Mouse (Mus musculus) liver, adult 2 months (tissue): Measurements from ENCODE around the gene Dvl2. TPM values are rescaled to one million over a fixed set of nuclear protein-coding genes. Genes with fewer than 3 reads are reported as not detected.

Experiments used
- DNase-seq: peaks from one replicate; pipeline ENCODE4 v3.0.0-alpha.2; 2011; ENCODE audit warnings: low read depth, low spot score; ENCODE audit errors: extremely low read depth
- H3K27ac ChIP-seq: fragments of 200-500 bp; replicated peaks from 2 replicates; pipeline ENCODE4 v1.5.1; 2012; ENCODE audit warnings: low read depth, mild to moderate bottlenecking, control low read depth, inconsistent platforms, low read length; ENCODE audit not compliant: insufficient read depth
- H3K27me3 ChIP-seq: fragments of 200-500 bp; 2 replicates; pipeline ENCODE4 v1.6.1; 2012; ENCODE audit warnings: mild to moderate bottlenecking, moderate library complexity, low read length, inconsistent platforms; ENCODE audit not compliant: control insufficient read depth, insufficient read depth
- H3K36me3 ChIP-seq: fragments of 200-500 bp; 2 replicates; pipeline ENCODE4 v1.6.1; 2012; ENCODE audit warnings: low read length, inconsistent platforms; ENCODE audit not compliant: control insufficient read depth, insufficient read depth
- H3K4me1 ChIP-seq: fragments of 200-500 bp; 2 replicates; pipeline ENCODE4 v1.6.1; 2011; ENCODE audit warnings: low read length; ENCODE audit not compliant: control insufficient read depth, insufficient read depth
- H3K4me3 ChIP-seq: fragments of 200-500 bp; 2 replicates; pipeline ENCODE4 v1.5.1; 2011; ENCODE audit warnings: low read depth, mild to moderate bottlenecking, control low read depth, low read length, moderate library complexity; ENCODE audit not compliant: insufficient read depth
- H3K79me2 ChIP-seq: fragments of 200-500 bp; 2 replicates; pipeline ENCODE4 v1.6.1; 2012; ENCODE audit warnings: inconsistent platforms, mild to moderate bottlenecking, low read length, moderate library complexity; ENCODE audit not compliant: control insufficient read depth, insufficient read depth
- H3K9ac ChIP-seq: fragments of 200-500 bp; 2 replicates; pipeline ENCODE4 v1.6.1; 2012; ENCODE audit warnings: low read depth, mild to moderate bottlenecking, control low read depth, inconsistent platforms, low read length
- CTCF ChIP-seq: fragments of 200-500 bp; IDR thresholded peaks from 2 replicates; pipeline ENCODE4 v1.5.1; 2011; ENCODE audit warnings: low read depth, low read length, control low read depth
- POLR2A ChIP-seq: fragments of 200-500 bp; IDR thresholded peaks from 2 replicates; pipeline ENCODE4 v1.6.1; 2011; ENCODE audit warnings: low read length, control low read depth; ENCODE audit not compliant: insufficient read depth; ENCODE audit errors: extremely low read depth
- WGBS: fragments of 180-500 bp; shearing (Covaris S2); methylation state at CpG from one replicate; pipeline ENCODE4 v1.1.7; 2018; 5-methylcytosine and 5-hydroxymethylcytosine counted together
- polyA plus RNA-seq: library from polyadenylated mRNA; depleted of rRNA; stranded (reverse); fragments of >200 nt; gene quantifications from 2 replicates; pipeline ENCODE4 v1.2.3, GENCODE M21; 2012
- total RNA-seq: library from RNA; depleted of rRNA; stranded (reverse); fragments of >200 nt; gene quantifications from 2 replicates; pipeline ENCODE4 v1.2.3, GENCODE M21; 2014

Gene Dvl2
- total and polyA plus RNA-seq, 2 experiments, result 2.8 to 4.5 TPM

GRCm38 (mm10) chr11:69983377-69983776 is 17.0 kb upstream of the Dvl2 start:
- no peak overlapping the region for H3K4me3 ChIP-seq
- H3K36me3 ChIP-seq, result peaks cover 23% of the 10 kb centered on the region
- H3K79me2 ChIP-seq, result peaks cover 16% of the 10 kb centered on the region; the same call in 1 of the 2 replicates
- 70% methylated on average over 4 of the region's 4 CpGs for WGBS
- no peak for DNase-seq
- H3K4me1 ChIP-seq, result peaks cover 19% of the 10 kb centered on the region; the same call in 1 of the 2 replicates
- no peak overlapping the region for H3K27ac ChIP-seq
- no peak overlapping the region for H3K9ac ChIP-seq
- no peaks in the 10 kb centered on the region for H3K27me3 ChIP-seq
- TF ChIP-seq CTCF, result no peak
- no peak for TF ChIP-seq POLR2A

- Histone ChIP-seq H3K27me3 (no peaks in the 10 kb centered on the region), H3K27ac (no peak overlapping the region), H3K79me2 (peaks cover 16% of the 10 kb centered on the region; the same call in 1 of the 2 replicates), H3K36me3 (peaks cover 31% of the 10 kb centered on the region), H3K4me3 (no peak overlapping the region), H3K4me1 (peaks cover 19% of the 10 kb centered on the region; the same call in 1 of the 2 replicates), H3K9ac (no peak overlapping the region)
- TF ChIP-seq CTCF (no peak), POLR2A (no peak)
- no peak for DNase-seq
- 94% methylated on average over 8 of the region's 8 CpGs for WGBS
Observed at GRCm38 (mm10) chr11:69984431-69984830, 16.0 kb upstream of the Dvl2 start.

- H3K27me3 ChIP-seq, result no peaks in the 10 kb centered on the region
- H3K27ac ChIP-seq, result 0 out of 2 replicates have a peak overlapping the region, but pooled peaks have one; percentile 2
Observed at GRCm38 (mm10) chr11:69989949-69990348, 10.4 kb upstream of the Dvl2 start.

GRCm38 (mm10) chr11:69990850-69991691 is 9.3 kb upstream of the Dvl2 start, which contains the start of gene Gabarap:
Gene Gabarap (plus strand): TSS chr11:69991143.
- H3K4me3 ChIP-seq, result peak within 1 kb of the TSS; percentile 97
- H3K27me3 ChIP-seq, result no peaks in the 10 kb centered on the region
- peak within 1 kb of the TSS; percentile 96 for H3K9ac ChIP-seq
- peaks cover 28% of the 10 kb centered on the region for H3K36me3 ChIP-seq
- peak within 1 kb of the TSS; percentile 95 for H3K27ac ChIP-seq
- 0 out of 2 replicates have a peak, but pooled peaks have one; percentile 11 for TF ChIP-seq CTCF
- peak; percentile 32; the same call in 1 of the 2 replicates for TF ChIP-seq POLR2A
- peaks cover 10% of the 10 kb centered on the region; the same call in 1 of the 2 replicates for H3K79me2 ChIP-seq
- peak; percentile 96 for DNase-seq
- WGBS, result under 1% methylated on average over 40 of the region's 40 CpGs
- H3K4me1 ChIP-seq, result peaks cover 5% of the 10 kb centered on the region; the same call in 1 of the 2 replicates

More at GRCm38 (mm10) chr11:69989949-69990348, 10.4 kb upstream of the Dvl2 start:
- H3K36me3 ChIP-seq, result peaks cover 32% of the 10 kb centered on the region
- peaks cover 5% of the 10 kb centered on the region; the same call in 1 of the 2 replicates for H3K4me1 ChIP-seq
- no peak for DNase-seq
- TF ChIP-seq CTCF, result no peak
- TF ChIP-seq POLR2A, result no peak
- no peak overlapping the region for H3K9ac ChIP-seq
- no peak overlapping the region for H3K4me3 ChIP-seq
- H3K79me2 ChIP-seq, result peaks cover 6% of the 10 kb centered on the region; the same call in 1 of the 2 replicates
- WGBS, result 96% methylated on average over 8 of the region's 8 CpGs

- 0% methylated on average over 15 of the region's 15 CpGs for WGBS
- H3K36me3 ChIP-seq, result peaks cover 24% of the 10 kb centered on the region
- H3K27ac ChIP-seq, result peak overlapping the region; percentile 94
- TF ChIP-seq CTCF (no peak), POLR2A (no peak)
- no peaks in the 10 kb centered on the region for H3K27me3 ChIP-seq
- H3K79me2 ChIP-seq, result peaks cover 16% of the 10 kb centered on the region; the same call in 1 of the 2 replicates
- peak overlapping the region; percentile 97 for H3K4me3 ChIP-seq
- no peak for DNase-seq
- H3K4me1 ChIP-seq, result peaks cover 5% of the 10 kb centered on the region; the same call in 1 of the 2 replicates
- peak overlapping the region; percentile 96 for H3K9ac ChIP-seq
Observed at GRCm38 (mm10) chr11:69991711-69992110, 8.7 kb upstream of the Dvl2 start.
